Mouse (Mus musculus): ENCODE results near the gene Ppm1k. TPM values are rescaled to one million over a fixed set of nuclear protein-coding genes. Genes with fewer than 3 reads are reported as not detected.

Gene Ppm1k
- total RNA-seq (2014; fragmentation: Nextera tagmentation) = 2.1 and 2.4 TPM in 2 replicates
- 3.9 and 4.6 TPM in 2 replicates for total RNA-seq (2017)
- 0.05 and 0.34 TPM in 2 replicates for polyA plus RNA-seq (2012)

- TF ChIP-seq CTCF (IDR thresholded peaks at IDR 0.05; ENCODE audit: low read depth, low read length) = no peak
- no peak for TF ChIP-seq POLR2AphosphoS5 (IDR thresholded peaks at IDR 0.05; ENCODE audit: insufficient replicate concordance, low read depth, low read length)
- no peak for TF ChIP-seq GATA1 (IDR thresholded peaks at IDR 0.05; ENCODE audit: borderline replicate concordance, low read length)
- TF ChIP-seq TAL1 (conservative IDR thresholded peaks at IDR 0.05; ENCODE audit: low read depth, low read length) = no peak
- TF ChIP-seq GATA2 (IDR thresholded peaks at IDR 0.05; ENCODE audit: borderline replicate concordance, low read depth, low read length) = no peak
- no peaks in the 10 kb centered on the region for H3K36me3 ChIP-seq (replicated peaks)
- H3K9me3 ChIP-seq (replicated peaks) = no peaks in the 10 kb centered on the region
- DNase-seq (ENCODE audit: low spot score) (peak; percentile 46), ATAC-seq (ENCODE audit: extremely low read depth, insufficient number of reproducible peaks, low FRiP score, poor library complexity, severe bottlenecking) (peak; percentile 97)
- H3K27me3 ChIP-seq (ENCODE audit: insufficient read depth, low read length) = peaks cover 2% of the 10 kb centered on the region; the same call in 1 of the 2 replicates
- H3K4me1 ChIP-seq (ENCODE audit: insufficient read depth, low read depth, low read length) = peaks cover 16% of the 10 kb centered on the region
- H3K4me3 ChIP-seq (ENCODE audit: low read depth, low read length) = peak within 1 kb of the TSS; percentile 69
Observed at GRCm38 (mm10) chr6:57535386-57535936, at the start of gene Ppm1k. TSS of gene Ppm1k (minus strand) at chr6:57535468.

DNA sequence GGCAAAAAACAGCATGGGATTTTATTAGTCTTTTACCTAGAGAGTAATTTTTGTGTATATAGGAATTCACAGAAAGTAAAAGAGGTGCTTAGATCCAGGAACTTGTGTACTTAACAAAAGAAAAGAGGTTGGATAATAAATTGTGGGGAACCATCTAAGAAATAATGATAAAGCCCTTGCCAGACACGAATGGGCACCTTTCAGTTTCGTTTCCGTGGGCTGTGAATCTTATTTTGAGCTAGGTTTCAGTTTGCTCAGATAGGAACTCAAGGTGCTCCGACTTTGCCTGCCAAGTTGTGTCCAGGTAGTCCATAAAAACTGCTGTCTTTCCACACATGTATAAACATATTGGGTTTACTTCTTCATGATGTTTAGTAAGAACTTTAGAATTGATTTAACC, 47.1 kb upstream of the Ppm1k start:
- ATAC-seq (ENCODE audit: extremely low read depth, insufficient number of reproducible peaks, low FRiP score, poor library complexity, severe bottlenecking) (no peak), DNase-seq (ENCODE audit: low spot score) (no peak)

DNA sequence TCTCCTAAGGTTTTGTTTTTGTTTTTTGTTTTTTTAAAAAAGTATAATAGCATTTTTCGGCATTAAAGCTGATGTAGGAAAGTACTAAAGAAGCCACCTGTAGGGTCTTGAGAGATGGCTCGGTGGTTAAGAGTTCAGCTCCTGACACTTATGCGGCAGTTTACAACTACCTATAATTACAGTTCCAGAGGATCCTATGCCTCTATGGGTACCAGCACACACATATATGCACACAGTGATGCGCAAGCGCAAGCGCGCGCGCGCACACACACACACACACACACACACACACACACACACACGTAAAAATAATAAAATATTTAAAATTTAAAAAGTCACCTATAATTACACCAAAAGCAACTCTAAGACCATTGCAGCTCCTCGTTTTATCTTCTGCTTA, 46.3 kb upstream of the Ppm1k start:
- ATAC-seq (ENCODE audit: extremely low read depth, insufficient number of reproducible peaks, low FRiP score, poor library complexity, severe bottlenecking) = no peak
- no peak overlapping the region for H3K4me3 ChIP-seq (ENCODE audit: low read depth, low read length)
- peaks cover 7% of the 10 kb centered on the region for H3K27me3 ChIP-seq (ENCODE audit: insufficient read depth, low read length)
- no peaks in the 10 kb centered on the region for H3K9me3 ChIP-seq (replicated peaks)
- H3K36me3 ChIP-seq (replicated peaks) = no peaks in the 10 kb centered on the region
- DNase-seq (ENCODE audit: low spot score) = no peak
- no peak for TF ChIP-seq GATA1 (IDR thresholded peaks at IDR 0.05; ENCODE audit: borderline replicate concordance, low read length)
- no peak for TF ChIP-seq CTCF (IDR thresholded peaks at IDR 0.05; ENCODE audit: low read depth, low read length)
- no peak for TF ChIP-seq GATA2 (IDR thresholded peaks at IDR 0.05; ENCODE audit: borderline replicate concordance, low read depth, low read length)
- TF ChIP-seq TAL1 (conservative IDR thresholded peaks at IDR 0.05; ENCODE audit: low read depth, low read length) = no peak
- no peak for TF ChIP-seq POLR2AphosphoS5 (IDR thresholded peaks at IDR 0.05; ENCODE audit: insufficient replicate concordance, low read depth, low read length)
- 0 out of 2 replicates have a peak, but pooled peaks cover 3% of the 10 kb centered on the region for H3K4me1 ChIP-seq (ENCODE audit: insufficient read depth, low read depth, low read length)

More for the DNA sequence above, 47.1 kb upstream of the Ppm1k start:
- Histone ChIP-seq H3K36me3 (replicated peaks) (no peaks in the 10 kb centered on the region), H3K4me1 (ENCODE audit: insufficient read depth, low read depth, low read length) (0 out of 2 replicates have a peak, but pooled peaks cover 3% of the 10 kb centered on the region), H3K4me3 (ENCODE audit: low read depth, low read length) (no peak overlapping the region), H3K9me3 (replicated peaks) (no peaks in the 10 kb centered on the region), H3K27me3 (ENCODE audit: insufficient read depth, low read length) (peaks cover 7% of the 10 kb centered on the region)
- TF ChIP-seq GATA2 (IDR thresholded peaks at IDR 0.05; ENCODE audit: borderline replicate concordance, low read depth, low read length) = no peak
- TF ChIP-seq CTCF (IDR thresholded peaks at IDR 0.05; ENCODE audit: low read depth, low read length) = no peak
- TF ChIP-seq POLR2AphosphoS5 (IDR thresholded peaks at IDR 0.05; ENCODE audit: insufficient replicate concordance, low read depth, low read length) = no peak
- no peak for TF ChIP-seq TAL1 (conservative IDR thresholded peaks at IDR 0.05; ENCODE audit: low read depth, low read length)
- TF ChIP-seq GATA1 (IDR thresholded peaks at IDR 0.05; ENCODE audit: borderline replicate concordance, low read length) = no peak

- no peak for DNase-seq (ENCODE audit: low spot score)
- no peak for ATAC-seq (ENCODE audit: extremely low read depth, insufficient number of reproducible peaks, low FRiP score, poor library complexity, severe bottlenecking)
- no peak within 1 kb of the TSS; the same call in 1 of the 2 replicates for H3K4me3 ChIP-seq (ENCODE audit: low read depth, low read length)
Observed at GRCm38 (mm10) chr6:57580881-57581548, 45.7 kb upstream of the Ppm1k start, which contains the start of gene Herc6. TSS of gene Herc6 (plus strand) at chr6:57581000.

GRCm38 (mm10) chr6:57571587-57571986, 36.3 kb upstream of the Ppm1k start:
- no peaks in the 10 kb centered on the region for H3K4me1 ChIP-seq (ENCODE audit: insufficient read depth, low read depth, low read length)
- DNase-seq (ENCODE audit: low spot score) (no peak), ATAC-seq (ENCODE audit: extremely low read depth, insufficient number of reproducible peaks, low FRiP score, poor library complexity, severe bottlenecking) (no peak)
- TF ChIP-seq GATA1 (IDR thresholded peaks at IDR 0.05; ENCODE audit: borderline replicate concordance, low read length) = no peak
- TF ChIP-seq CTCF (IDR thresholded peaks at IDR 0.05; ENCODE audit: low read depth, low read length) = no peak
- TF ChIP-seq POLR2AphosphoS5 (IDR thresholded peaks at IDR 0.05; ENCODE audit: insufficient replicate concordance, low read depth, low read length) = no peak
- no peak for TF ChIP-seq GATA2 (IDR thresholded peaks at IDR 0.05; ENCODE audit: borderline replicate concordance, low read depth, low read length)
- no peak for TF ChIP-seq TAL1 (conservative IDR thresholded peaks at IDR 0.05; ENCODE audit: low read depth, low read length)
- H3K27me3 ChIP-seq (ENCODE audit: insufficient read depth, low read length) = no peaks in the 10 kb centered on the region
- no peaks in the 10 kb centered on the region for H3K36me3 ChIP-seq (replicated peaks)
- H3K4me3 ChIP-seq (ENCODE audit: low read depth, low read length) = no peak overlapping the region
- H3K9me3 ChIP-seq (replicated peaks) = no peaks in the 10 kb centered on the region

More at GRCm38 (mm10) chr6:57580881-57581548, 45.7 kb upstream of the Ppm1k start, which contains the start of gene Herc6:
- Histone ChIP-seq H3K4me1 (ENCODE audit: insufficient read depth, low read depth, low read length) (0 out of 2 replicates have a peak, but pooled peaks cover 3% of the 10 kb centered on the region), H3K9me3 (replicated peaks) (no peaks in the 10 kb centered on the region), H3K27me3 (ENCODE audit: insufficient read depth, low read length) (peaks cover 7% of the 10 kb centered on the region), H3K36me3 (replicated peaks) (no peaks in the 10 kb centered on the region)
- TF ChIP-seq TAL1 (conservative IDR thresholded peaks at IDR 0.05; ENCODE audit: low read depth, low read length) = no peak
- no peak for TF ChIP-seq CTCF (IDR thresholded peaks at IDR 0.05; ENCODE audit: low read depth, low read length)
- no peak for TF ChIP-seq POLR2AphosphoS5 (IDR thresholded peaks at IDR 0.05; ENCODE audit: insufficient replicate concordance, low read depth, low read length)
- TF ChIP-seq GATA1 (IDR thresholded peaks at IDR 0.05; ENCODE audit: borderline replicate concordance, low read length) = no peak
- TF ChIP-seq GATA2 (IDR thresholded peaks at IDR 0.05; ENCODE audit: borderline replicate concordance, low read depth, low read length) = no peak
